Mouse (Mus musculus): ENCODE measurements around the gene Arsg.

DNA sequence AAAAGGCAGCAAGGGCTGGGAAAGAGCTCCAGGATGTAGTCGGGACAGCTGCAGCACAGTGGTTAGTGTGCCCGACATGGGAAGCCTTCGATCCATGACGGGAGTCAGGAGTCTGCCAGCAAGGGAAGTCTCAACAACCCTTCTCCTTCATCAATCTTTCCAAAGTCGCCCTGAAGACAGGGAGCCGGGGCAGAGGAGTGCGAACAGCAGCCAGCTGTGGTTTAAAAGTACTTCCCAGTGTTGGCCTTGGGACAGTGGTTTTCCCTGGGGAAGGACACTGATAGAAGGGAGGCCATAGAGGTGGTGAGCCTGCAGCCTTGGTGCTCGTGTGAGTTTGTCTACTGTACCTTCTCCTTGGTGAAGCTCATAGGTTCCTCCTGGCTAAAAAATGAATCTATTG lies 6.2 kb upstream of the Arsg start:
- TF ChIP-seq EP300 (IDR thresholded peaks at IDR 0.05; ENCODE audit: low read depth) (no peak), CTCF (IDR thresholded peaks at IDR 0.05; ENCODE audit: low read depth) (no peak)
